Mouse (Mus musculus): ENCODE measurements around the gene Dbp. TPM values are rescaled to one million over a fixed set of nuclear protein-coding genes. Genes with fewer than 3 reads are reported as not detected.
A peak's percentile ranks its signal among the peaks of the same experiment; 100 is the strongest.

Dbp gene
- polyA plus RNA-seq, 1 experiment from 2014 or later, result 6.4 TPM

GRCm38 (mm10) chr7:45711316-45712021 lies 6.6 kb downstream of the Dbp start:
- H3K4me3 ChIP-seq (ENCODE audit: low read depth, low read length), result no peak overlapping the region
- H3K27ac ChIP-seq (ENCODE audit: low read length), result no peak overlapping the region
- peaks cover 40% of the 10 kb centered on the region for H3K4me1 ChIP-seq (ENCODE audit: control insufficient read depth, insufficient read depth, low read length)
- no peak overlapping the region for H3K9ac ChIP-seq (replicated peaks; ENCODE audit: low read depth, low read length)
- no peaks in the 10 kb centered on the region for H3K9me3 ChIP-seq (ENCODE audit: control insufficient read depth, low read depth, low read length)
- 90% methylated on average over 24 of the region's 24 CpGs for WGBS
- no peak overlapping the region for H3K4me2 ChIP-seq (replicated peaks; ENCODE audit: low read depth, low read length)
- peaks cover 41% of the 10 kb centered on the region for H3K36me3 ChIP-seq (ENCODE audit: control insufficient read depth, insufficient read depth, low read length)
- no peaks in the 10 kb centered on the region for H3K27me3 ChIP-seq (ENCODE audit: control insufficient read depth, insufficient read depth, low read length)
- ATAC-seq (ENCODE audit: insufficient number of reproducible peaks, insufficient read depth, low FRiP score, low read depth), result no peak

- H3K27ac ChIP-seq (ENCODE audit: low read length), result peak overlapping the region; percentile 18; the same call in 1 of the 2 replicates
- no peaks in the 10 kb centered on the region for H3K27me3 ChIP-seq (ENCODE audit: control insufficient read depth, insufficient read depth, low read length)
Measured at GRCm38 (mm10) chr7:45712022-45712757, 7.3 kb downstream of the Dbp start.

GRCm38 (mm10) chr7:45713396-45713795 lies 8.5 kb downstream of the Dbp start:
- no peaks in the 10 kb centered on the region for H3K9me3 ChIP-seq (ENCODE audit: control insufficient read depth, low read depth, low read length)
- no peak overlapping the region for H3K4me3 ChIP-seq (ENCODE audit: low read depth, low read length)
- H3K4me1 ChIP-seq (ENCODE audit: control insufficient read depth, insufficient read depth, low read length), result peaks cover 40% of the 10 kb centered on the region
- peak overlapping the region; percentile 18; the same call in 1 of the 2 replicates for H3K27ac ChIP-seq (ENCODE audit: low read length)
- H3K9ac ChIP-seq (replicated peaks; ENCODE audit: low read depth, low read length), result no peak overlapping the region
- ATAC-seq (ENCODE audit: insufficient number of reproducible peaks, insufficient read depth, low FRiP score, low read depth), result no peak
- WGBS, result 92% methylated on average over 16 of the region's 16 CpGs
- H3K27me3 ChIP-seq (ENCODE audit: control insufficient read depth, insufficient read depth, low read length), result no peaks in the 10 kb centered on the region
- peak overlapping the region; percentile 87; the same call in 1 of the 2 replicates for H3K4me2 ChIP-seq (replicated peaks; ENCODE audit: low read depth, low read length)
- peaks cover 41% of the 10 kb centered on the region for H3K36me3 ChIP-seq (ENCODE audit: control insufficient read depth, insufficient read depth, low read length)

More at GRCm38 (mm10) chr7:45712022-45712757, 7.3 kb downstream of the Dbp start:
- Histone ChIP-seq H3K9me3 (ENCODE audit: control insufficient read depth, low read depth, low read length) (no peaks in the 10 kb centered on the region), H3K36me3 (ENCODE audit: control insufficient read depth, insufficient read depth, low read length) (peaks cover 41% of the 10 kb centered on the region), H3K9ac (replicated peaks; ENCODE audit: low read depth, low read length) (no peak overlapping the region), H3K4me2 (replicated peaks; ENCODE audit: low read depth, low read length) (no peak overlapping the region), H3K4me1 (ENCODE audit: control insufficient read depth, insufficient read depth, low read length) (peaks cover 47% of the 10 kb centered on the region), H3K4me3 (ENCODE audit: low read depth, low read length) (no peak overlapping the region)
- ATAC-seq (ENCODE audit: insufficient number of reproducible peaks, insufficient read depth, low FRiP score, low read depth), result peak; percentile 33; the same call in 1 of the 2 replicates
- 88% methylated on average over 21 of the region's 21 CpGs for WGBS

GRCm38 (mm10) chr7:45713881-45714520 lies 9.1 kb downstream of the Dbp start:
- peak overlapping the region; percentile 89 for H3K27ac ChIP-seq (ENCODE audit: low read length)
- no peak for ATAC-seq (ENCODE audit: insufficient number of reproducible peaks, insufficient read depth, low FRiP score, low read depth)
- peaks cover 37% of the 10 kb centered on the region for H3K4me1 ChIP-seq (ENCODE audit: control insufficient read depth, insufficient read depth, low read length)
- peak overlapping the region; percentile 58 for H3K9ac ChIP-seq (replicated peaks; ENCODE audit: low read depth, low read length)
- H3K36me3 ChIP-seq (ENCODE audit: control insufficient read depth, insufficient read depth, low read length), result peaks cover 41% of the 10 kb centered on the region
- no peaks in the 10 kb centered on the region for H3K9me3 ChIP-seq (ENCODE audit: control insufficient read depth, low read depth, low read length)
- H3K4me3 ChIP-seq (ENCODE audit: low read depth, low read length), result peak overlapping the region; percentile 69
- peak overlapping the region; percentile 87 for H3K4me2 ChIP-seq (replicated peaks; ENCODE audit: low read depth, low read length)
- H3K27me3 ChIP-seq (ENCODE audit: control insufficient read depth, insufficient read depth, low read length), result no peaks in the 10 kb centered on the region
- 65% methylated on average over 6 of the region's 6 CpGs for WGBS

- no peaks in the 10 kb centered on the region for H3K27me3 ChIP-seq (ENCODE audit: control insufficient read depth, insufficient read depth, low read length)
- peak overlapping the region; percentile 87 for H3K4me2 ChIP-seq (replicated peaks; ENCODE audit: low read depth, low read length)
- H3K9ac ChIP-seq (replicated peaks; ENCODE audit: low read depth, low read length), result peak overlapping the region; percentile 58
- 9% methylated on average over 14 of the region's 14 CpGs for WGBS
- peak overlapping the region; percentile 69 for H3K4me3 ChIP-seq (ENCODE audit: low read depth, low read length)
- peaks cover 41% of the 10 kb centered on the region for H3K36me3 ChIP-seq (ENCODE audit: control insufficient read depth, insufficient read depth, low read length)
- H3K9me3 ChIP-seq (ENCODE audit: control insufficient read depth, low read depth, low read length), result no peaks in the 10 kb centered on the region
- peak; percentile 55 for ATAC-seq (ENCODE audit: insufficient number of reproducible peaks, insufficient read depth, low FRiP score, low read depth)
- peaks cover 43% of the 10 kb centered on the region for H3K4me1 ChIP-seq (ENCODE audit: control insufficient read depth, insufficient read depth, low read length)
- H3K27ac ChIP-seq (ENCODE audit: low read length), result peak overlapping the region; percentile 89
Measured at GRCm38 (mm10) chr7:45714630-45715089, 9.8 kb downstream of the Dbp start.

- H3K4me1 ChIP-seq (ENCODE audit: control insufficient read depth, insufficient read depth, low read length), result peaks cover 47% of the 10 kb centered on the region
- H3K4me3 ChIP-seq (ENCODE audit: low read depth, low read length), result peak within 1 kb of the TSS; percentile 97
- H3K36me3 ChIP-seq (ENCODE audit: control insufficient read depth, insufficient read depth, low read length), result peaks cover 41% of the 10 kb centered on the region
- H3K27ac ChIP-seq (ENCODE audit: low read length), result peak within 1 kb of the TSS; percentile 89
- no peaks in the 10 kb centered on the region for H3K27me3 ChIP-seq (ENCODE audit: control insufficient read depth, insufficient read depth, low read length)
- peak within 1 kb of the TSS; percentile 58 for H3K9ac ChIP-seq (replicated peaks; ENCODE audit: low read depth, low read length)
- ATAC-seq (ENCODE audit: insufficient number of reproducible peaks, insufficient read depth, low FRiP score, low read depth), result peak; percentile 90
- H3K4me2 ChIP-seq (replicated peaks; ENCODE audit: low read depth, low read length), result peak within 1 kb of the TSS; percentile 87
- 5% methylated on average over 34 of the region's 34 CpGs for WGBS
- no peaks in the 10 kb centered on the region for H3K9me3 ChIP-seq (ENCODE audit: control insufficient read depth, low read depth, low read length)
Measured at GRCm38 (mm10) chr7:45715090-45715708, 10.3 kb downstream of the Dbp start, which contains the start of gene Rpl18. Rpl18 (plus strand) TSS chr7:45715457.

- peaks cover 42% of the 10 kb centered on the region for H3K36me3 ChIP-seq (ENCODE audit: control insufficient read depth, insufficient read depth, low read length)
- H3K4me1 ChIP-seq (ENCODE audit: control insufficient read depth, insufficient read depth, low read length), result peaks cover 47% of the 10 kb centered on the region
- H3K27me3 ChIP-seq (ENCODE audit: control insufficient read depth, insufficient read depth, low read length), result no peaks in the 10 kb centered on the region
- peak overlapping the region; percentile 97 for H3K4me3 ChIP-seq (ENCODE audit: low read depth, low read length)
- peak overlapping the region; percentile 87 for H3K4me2 ChIP-seq (replicated peaks; ENCODE audit: low read depth, low read length)
- ATAC-seq (ENCODE audit: insufficient number of reproducible peaks, insufficient read depth, low FRiP score, low read depth), result no peak
- peak overlapping the region; percentile 72 for H3K27ac ChIP-seq (ENCODE audit: low read length)
- 83% methylated on average over 19 of the region's 19 CpGs for WGBS
- H3K9ac ChIP-seq (replicated peaks; ENCODE audit: low read depth, low read length), result peak overlapping the region; percentile 28
- no peaks in the 10 kb centered on the region for H3K9me3 ChIP-seq (ENCODE audit: control insufficient read depth, low read depth, low read length)
Measured at GRCm38 (mm10) chr7:45715741-45716459, 11.0 kb downstream of the Dbp start.
